Mouse (Mus musculus): ENCODE measurements at regions not wholly inside any gene's neighbourhood (a gene's known extent, or its start where the extent isn't known, plus 50 kb on each side); places are given as distances from the start of the nearest gene placed in this dataset.
A peak's percentile ranks its signal among the peaks of the same experiment; 100 is the strongest.

DNA sequence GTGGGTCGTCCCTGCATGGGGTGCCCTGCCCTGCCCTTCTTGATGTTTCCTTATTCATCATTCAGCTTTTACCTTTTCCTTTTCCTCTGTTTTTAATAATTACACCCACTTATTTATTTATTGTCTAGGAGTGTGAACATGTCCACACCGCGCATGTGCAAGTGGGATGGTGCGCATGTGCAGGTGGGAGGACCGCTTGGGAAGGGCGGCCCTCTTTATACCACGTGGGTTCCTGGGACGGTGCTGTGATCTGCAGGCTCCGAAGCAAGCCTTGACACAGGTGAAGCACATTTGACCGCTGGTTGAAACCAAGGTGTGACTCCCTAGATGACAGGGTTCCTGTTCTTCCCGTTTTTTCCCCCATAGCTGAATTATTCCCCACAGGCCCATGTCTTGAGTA lies 60.0 kb downstream of the Syf2 start:
- no peak for DNase-seq (ENCODE audit: low read depth, low spot score)

DNA sequence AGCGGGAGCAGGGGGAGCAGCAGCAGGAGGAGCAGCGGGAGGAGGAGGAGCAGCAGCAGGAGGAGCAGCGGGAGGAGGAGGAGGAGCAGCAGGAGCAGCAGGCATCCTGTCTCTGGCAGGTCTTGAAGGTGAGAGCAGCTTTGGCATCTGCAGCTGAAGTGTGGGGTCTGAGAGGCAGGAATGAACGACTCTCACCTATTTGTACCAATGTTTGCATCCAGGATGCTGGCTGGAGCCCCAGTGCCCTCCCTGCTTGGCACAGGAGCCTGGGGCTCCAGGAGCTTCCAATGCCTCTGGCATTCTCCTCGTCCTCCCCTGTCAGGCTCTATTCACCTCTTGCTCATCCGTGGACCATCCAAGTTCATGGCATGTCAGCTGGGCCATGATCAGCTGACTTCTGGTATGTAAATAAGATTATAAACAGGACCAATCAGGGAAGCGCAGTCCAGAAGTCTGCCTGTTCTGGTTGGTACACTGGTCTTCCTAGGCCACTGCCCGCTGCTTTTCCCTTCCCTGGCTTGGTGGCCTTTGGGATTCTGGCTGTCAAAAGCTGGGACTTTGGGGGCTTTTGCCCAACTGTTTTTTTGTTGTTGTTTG lies 62.9 kb downstream of the Syf2 start:
- peak; percentile 23 for DNase-seq (ENCODE audit: low read depth, low spot score)

DNA sequence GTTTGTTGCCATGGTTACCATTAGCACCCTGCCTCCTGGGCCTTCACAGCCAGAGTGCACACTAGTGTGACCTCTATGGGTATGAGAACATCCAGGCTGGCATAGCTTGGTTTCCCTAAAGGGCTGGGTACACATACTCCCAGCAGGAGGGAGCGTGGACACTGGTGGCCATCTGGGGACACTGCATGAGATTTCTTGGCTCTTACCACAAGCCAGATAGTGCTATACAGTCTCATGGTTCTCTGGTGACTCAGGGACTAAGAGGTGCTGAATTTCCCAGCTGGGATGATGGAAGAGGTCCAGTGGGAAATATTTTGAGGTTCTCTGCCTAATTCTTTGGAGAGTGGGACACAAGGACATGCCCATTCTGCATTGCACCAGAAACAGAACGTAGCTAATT lies 63.5 kb downstream of the Syf2 start:
- DNase-seq (ENCODE audit: low read depth, low spot score), result peak; percentile 76

DNA sequence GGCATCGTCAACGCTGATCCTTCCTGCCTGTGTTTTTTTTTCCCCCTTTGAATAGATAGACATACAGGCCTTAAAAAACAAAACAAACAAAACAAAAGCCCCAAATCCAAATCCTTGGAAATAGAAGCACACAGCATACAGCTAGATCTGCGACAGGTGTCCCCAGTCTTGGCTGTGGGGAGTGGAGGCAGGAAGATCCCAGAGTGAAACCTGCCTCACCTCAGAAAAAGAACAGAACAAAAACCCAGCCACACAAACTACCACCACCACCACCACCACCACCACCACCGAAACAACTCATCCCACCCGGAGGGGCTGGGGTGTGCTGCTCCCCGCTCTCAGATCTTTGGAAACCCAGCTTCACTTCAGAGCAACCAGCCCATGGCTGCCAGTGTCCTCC lies 64.0 kb downstream of the Syf2 start:
- no peak for DNase-seq (ENCODE audit: low read depth, low spot score)

DNA sequence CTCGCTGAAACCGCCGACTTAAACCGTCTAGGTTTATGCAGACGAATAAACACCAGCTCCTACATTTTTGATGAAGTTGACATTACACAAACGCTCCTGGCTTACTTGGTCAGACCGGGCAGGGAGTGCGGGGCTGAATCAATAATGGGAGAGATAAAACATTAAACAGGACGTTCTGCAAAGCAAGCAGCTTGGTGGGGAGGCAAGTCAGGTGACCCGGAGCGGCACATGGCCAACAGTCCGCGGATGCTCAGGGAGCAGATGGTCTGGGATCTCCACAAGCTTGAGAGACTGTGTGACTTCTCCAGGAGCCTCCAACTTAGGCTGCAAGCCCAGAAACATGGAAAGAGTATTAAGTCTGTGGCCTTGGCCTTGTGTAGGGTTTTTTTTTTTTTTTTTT lies 64.4 kb downstream of the Syf2 start:
- no peak for DNase-seq (ENCODE audit: low read depth, low spot score)

DNA sequence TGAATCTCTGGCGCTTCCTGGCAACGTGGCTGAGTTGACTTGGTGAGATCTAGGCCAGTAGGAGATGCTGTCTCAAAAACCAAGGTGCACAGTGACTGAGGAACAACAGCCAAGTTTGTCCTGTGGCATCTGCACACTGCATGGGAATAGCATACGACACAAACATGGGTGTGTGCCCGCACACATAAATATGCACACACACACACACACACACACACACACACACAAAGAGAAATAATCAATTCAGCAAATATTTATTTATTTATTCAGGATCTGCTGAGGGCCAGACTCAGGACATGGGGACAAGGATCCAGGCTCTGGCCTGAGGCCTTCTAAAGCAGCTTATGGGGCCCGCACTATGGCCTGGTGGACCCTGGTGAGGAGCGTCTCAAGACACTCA lies 65.4 kb downstream of the Syf2 start:
- DNase-seq (ENCODE audit: low read depth, low spot score), result no peak

DNA sequence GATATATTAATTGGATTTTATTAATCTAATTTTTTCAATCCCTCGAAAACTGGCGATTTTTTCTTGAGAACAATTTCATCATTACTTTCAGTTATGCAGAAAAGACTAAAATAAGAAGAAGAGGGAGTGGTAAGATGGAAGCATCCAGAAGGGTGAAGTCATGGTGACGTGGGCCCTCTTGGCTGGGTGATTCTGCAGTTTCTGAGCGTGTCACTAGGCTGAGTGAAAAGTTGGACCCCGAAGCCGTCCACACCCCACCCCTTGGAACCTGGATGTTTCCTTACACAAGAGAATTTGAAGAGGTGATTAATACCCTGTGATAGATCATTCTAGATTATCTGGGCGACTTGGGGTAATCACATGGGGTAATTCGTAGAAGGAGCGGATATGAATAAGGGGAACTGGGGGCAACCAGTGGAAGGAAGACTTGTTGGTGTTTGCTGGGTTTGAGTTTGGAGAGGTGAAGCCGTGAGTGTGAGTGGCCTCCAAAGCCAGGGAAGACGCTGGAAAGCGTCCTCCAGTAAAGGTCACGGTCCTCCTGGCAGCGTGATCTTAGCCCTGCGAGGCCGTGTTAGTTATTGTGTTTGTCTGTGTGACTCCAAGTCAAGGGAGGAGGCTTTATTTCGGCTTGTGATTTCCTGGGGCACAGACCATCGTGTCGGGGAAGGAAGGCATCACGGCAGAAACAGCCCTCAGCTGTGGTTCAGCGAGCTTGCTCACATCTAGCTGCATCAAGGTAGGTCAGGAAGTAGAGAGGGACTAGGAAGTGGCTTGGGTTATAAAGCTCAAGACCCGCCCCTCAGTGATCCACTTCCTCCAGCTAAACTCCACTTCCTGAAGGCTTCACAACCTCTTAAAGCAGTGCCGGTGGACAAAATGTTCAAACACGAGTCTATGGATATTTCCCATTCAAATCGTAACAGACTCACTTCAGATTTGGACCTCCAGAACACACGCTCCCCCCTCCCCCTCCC lies 67.0 kb downstream of the Syf2 start:
- peak; percentile 29 for DNase-seq (ENCODE audit: low read depth, low spot score)

DNA sequence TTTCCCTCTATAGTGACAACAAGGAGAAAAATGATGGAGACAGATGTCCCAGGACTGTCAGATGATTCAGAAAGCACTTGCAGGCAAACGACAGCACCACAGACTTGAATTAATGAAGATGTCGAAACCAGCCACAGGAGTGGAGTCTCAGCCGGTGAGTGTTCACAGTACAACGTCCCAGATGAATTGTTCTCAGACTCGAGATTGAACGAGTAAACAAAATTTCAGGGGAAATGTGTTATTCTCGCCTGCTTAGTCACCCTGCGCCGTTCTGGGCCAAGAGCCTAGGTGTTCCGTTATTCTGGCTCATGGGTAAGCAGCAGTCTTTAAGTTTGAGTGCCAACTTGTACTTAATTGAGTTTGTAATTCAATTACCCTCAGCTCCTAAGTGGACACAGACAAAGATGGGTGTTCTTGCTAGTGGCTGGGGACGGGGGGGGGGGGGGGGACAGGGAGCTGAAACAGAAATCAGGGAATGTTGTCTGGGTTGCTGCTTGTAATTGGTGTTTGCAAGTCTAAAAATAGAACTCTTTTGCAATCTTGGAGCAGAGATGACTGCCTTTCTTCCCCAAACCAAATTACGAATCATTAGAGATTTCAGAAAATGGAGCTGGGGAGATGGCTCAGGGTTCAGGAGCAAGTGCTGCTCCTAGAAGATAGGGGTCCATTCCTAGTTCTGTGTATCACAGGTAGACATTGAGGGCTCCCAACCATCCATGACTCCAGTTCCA lies 68.4 kb downstream of the Syf2 start:
- DNase-seq (ENCODE audit: low read depth, low spot score), result peak; percentile 95

DNA sequence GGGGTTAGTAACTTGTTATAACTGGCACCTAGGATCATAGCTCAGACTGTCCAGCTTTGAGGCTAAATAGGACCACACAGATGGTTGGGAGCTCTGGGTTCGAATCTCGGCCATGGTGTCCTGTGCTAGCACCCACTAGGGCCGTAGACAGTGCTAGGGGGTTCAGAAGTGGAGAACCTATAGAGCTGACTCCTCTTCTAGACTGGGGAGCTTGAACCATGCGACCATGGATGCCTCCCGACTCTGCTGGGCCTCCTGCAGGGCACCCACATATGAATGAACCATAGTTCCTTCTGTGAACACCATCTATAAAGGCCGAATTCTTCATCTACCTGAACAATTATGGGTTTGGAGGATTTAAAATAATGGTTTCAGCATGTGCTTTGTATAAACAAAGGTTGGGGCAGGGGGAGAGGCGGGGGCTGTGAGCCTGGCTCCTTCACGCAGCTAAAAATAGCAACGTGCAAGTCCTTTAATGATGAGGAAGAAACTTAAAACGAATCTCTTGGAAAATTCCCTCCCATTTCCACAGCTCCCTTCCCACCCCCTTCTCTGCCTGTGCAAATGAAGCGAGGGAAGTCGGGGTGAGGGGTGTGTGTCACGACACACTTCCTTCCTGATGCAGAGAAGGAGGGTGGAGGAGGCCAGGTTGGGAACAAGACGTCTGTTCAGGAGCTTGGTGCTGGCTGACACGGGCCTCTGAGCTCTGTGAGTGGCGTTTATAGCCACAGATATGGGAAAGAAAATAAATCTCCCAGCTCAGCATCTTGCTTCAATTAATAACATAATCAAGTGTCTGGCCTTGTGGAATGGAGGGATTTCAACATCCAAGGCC lies 71.6 kb downstream of the Syf2 start:
- DNase-seq (ENCODE audit: low read depth, low spot score), result peak; percentile 23

DNA sequence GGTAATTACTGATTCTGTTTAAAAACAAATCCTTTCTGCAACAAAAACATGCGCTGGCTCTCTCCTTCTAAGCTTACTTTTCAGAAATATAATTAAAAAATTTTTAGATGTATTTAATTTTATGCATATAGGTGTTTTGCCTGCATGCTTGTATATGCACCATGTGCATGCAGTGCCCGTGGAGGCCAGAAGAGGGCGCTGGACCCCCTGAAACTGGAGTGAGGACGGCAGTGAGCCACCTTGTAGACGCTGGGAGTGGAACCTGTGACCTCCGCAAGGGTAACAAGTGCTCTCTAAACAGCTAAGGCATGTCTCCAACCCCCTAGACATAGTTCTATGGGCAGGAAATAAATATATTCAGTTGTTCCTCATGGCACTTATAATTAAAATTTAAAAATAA lies 80.7 kb downstream of the Syf2 start:
- DNase-seq (ENCODE audit: low read depth, low spot score), result no peak

DNA sequence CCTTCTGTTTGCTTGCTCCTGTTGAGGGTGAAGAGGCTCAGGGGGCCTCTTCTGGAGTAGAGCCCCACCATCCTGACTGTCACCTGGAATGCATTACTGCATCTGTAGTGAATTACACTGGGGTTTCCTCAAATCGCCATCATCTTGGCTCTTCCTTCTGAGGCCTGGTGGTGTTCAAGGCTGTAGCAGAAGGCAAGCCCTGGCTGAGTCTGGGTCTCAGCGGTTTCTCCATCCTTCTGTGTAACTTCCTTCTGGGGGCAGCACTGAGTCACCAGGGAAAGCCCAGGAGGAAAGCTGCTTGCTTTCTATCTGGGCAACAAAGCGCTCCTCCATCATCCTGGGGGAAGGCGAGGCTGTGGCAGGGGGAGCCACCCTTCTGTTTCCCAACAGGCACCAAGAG lies 82.2 kb downstream of the Syf2 start:
- no peak for DNase-seq (ENCODE audit: low read depth, low spot score)

DNA sequence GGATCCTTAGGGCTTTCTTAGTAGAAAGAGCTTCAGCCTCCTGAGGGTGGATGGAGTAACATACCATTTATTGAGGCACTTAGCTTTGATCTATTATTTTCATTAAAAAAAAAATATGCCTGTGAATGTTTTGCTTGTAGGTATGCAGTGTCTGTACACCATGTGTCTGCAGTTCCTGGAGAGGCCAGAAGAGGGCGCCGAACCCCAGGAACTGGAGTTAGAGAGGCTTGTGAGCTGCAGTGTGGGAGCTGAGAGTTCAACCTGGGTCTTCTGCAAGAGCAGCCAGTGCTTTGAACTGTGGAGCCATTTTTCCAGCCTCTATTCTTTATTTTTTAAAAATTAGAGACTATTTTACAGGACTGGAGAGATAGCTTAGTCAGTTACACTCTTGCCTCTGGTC lies 83.2 kb downstream of the Syf2 start:
- no peak for DNase-seq (ENCODE audit: low read depth, low spot score)

DNA sequence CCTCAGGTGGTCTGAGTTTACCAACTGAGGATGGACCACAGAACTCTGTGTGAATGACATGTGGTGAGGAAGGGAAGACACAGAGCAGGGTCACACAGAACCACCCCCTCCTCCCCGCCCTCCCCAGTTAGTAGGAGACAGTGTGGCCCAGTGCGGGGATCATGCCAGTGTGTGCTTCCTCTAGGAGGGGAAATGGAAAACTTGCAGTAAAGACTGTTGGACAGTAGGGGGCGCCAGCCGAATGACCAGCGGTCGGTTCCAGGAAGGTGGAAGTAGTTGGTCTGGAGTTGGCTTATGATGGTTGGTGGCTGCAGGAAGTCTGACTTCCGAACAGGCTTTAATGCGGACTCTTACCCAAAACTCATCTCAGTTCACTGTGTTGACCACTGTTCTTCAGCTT lies 87.3 kb downstream of the Syf2 start:
- DNase-seq (ENCODE audit: low read depth, low spot score), result peak; percentile 60

DNA sequence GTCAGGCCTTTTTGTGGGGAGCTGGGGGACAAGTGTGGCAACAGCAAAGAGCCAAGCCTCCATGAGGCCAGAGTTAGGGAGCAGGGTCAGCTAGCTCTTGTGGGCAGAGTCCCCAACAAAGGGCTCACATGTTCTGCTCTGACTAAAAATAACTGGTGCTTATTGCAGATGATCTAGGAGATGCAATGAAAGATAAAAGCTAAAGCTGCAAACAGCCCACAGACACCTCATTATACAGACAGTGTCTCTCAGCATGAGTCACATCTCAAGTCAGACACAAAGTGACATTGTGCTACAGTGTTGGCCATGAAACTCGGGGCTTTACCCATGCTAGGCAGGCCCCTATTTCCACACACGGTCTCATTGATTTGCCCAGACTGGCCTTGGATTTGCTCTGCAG lies 88.4 kb downstream of the Syf2 start:
- DNase-seq (ENCODE audit: low read depth, low spot score), result peak; percentile 32

DNA sequence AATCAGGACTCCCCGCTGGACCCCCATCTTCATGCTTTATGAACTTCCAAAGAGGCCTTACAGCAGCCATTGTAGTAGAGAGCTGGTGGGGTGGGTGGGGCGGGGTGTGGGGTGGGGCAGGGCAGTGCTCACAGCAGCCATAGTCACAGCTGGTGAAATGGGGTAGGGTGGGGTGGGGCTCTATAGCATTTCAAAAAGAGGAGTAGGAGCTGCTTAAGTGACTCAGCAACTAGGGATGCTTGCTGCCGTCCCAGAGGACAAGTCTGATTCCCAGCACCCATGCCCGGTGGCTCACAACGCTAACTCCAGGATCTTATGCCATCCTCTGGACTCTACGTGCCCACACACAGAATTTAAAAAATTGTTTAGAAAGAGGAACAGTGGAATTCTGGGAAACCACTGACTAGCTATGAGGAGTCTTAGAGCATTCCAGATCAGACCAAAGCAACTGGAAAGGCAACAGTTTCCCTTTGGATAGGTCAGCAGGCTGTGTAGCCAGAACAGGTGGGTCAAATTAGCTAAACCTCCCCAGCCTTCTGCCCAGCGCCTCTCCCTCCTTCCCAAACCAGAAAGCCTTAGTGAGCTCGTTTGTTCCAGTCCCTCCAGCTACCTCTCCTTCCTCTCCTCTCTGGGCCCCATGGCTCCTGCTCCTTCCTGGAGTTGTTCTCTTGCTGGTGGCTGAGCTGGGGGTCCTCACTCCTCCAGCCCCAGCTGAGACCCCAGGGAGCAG lies 89.7 kb downstream of the Syf2 start:
- peak; percentile 27 for DNase-seq (ENCODE audit: low read depth, low spot score)

DNA sequence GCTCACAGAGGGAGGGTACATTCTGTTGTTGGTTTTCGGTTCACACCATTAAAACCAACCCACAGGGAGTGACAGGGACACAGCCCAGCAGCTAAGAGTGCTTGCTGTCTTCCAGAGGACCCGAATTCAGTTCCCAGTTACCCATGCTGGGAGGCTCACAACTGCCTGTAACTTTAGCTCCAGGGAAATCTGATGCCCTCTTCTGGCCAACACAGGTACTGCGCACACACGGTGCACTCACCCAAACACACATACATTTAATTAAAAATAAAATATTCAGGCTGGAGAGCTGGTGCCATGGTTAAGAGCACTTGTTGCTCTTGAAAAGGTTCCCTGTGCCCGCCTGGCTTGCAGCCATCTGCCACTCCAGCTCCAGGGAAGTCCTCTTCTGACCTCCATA lies 92.5 kb downstream of the Syf2 start:
- no peak for DNase-seq (ENCODE audit: low read depth, low spot score)

DNA sequence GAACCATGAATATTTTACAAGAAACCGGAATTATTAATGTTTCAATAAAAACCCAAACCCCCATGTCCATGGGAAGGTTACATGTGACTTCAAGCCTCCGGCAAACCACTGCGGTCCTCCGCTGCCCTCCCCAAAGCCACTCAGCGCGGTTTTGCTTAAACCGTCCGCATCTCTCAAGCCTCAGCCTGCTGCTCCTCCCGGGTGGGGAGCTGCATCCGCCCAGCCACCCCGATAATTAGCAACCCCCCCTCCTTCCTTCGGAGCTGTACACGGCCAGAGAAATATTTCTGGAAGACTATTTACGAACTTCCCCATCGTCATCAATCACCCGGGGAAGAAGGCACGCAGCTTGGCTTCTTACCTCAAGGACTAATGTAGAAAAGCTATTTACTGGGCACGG lies 94.7 kb upstream of the Runx3 start:
- DNase-seq (ENCODE audit: low read depth, low spot score), result no peak

DNA sequence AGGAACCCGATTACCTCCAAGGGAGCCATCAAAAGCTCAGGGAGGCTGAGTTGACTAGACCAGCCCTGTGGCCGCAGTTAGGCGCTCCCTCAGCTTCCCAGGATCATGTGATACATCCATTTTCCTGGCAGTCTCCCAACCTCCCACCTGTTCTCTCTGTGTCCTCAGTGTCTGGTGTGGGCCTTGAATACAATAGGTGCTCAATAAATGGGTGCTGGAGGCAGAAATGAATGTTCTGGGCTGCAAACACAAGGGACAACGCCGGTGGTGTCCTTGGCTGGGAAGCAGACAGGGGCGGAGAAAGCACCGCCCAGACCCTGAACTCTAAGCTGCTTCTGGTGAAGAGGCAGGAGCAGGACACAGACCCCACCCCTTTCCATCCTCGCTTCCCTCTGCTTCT lies 93.3 kb upstream of the Runx3 start:
- DNase-seq (ENCODE audit: low read depth, low spot score), result no peak

DNA sequence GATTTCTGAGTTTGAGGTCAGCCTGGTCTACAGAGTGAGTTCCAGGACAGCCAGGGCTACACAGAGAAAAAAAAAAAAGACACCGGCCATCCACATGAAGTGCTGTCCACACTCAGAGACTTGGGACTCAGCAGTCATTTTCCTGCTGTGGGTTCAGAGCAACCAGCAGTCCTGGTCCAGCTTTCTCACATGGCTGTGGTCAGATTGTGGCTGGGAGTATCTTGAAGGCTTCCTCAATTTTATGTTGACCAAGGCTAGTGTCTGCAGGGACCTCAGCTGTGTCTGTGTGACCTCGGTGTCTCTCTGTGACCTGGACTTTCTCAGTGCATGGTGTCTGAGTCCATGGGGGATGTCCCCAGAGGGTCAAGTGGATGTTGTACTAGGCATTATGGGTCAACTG lies 90.7 kb upstream of the Runx3 start:
- no peak for DNase-seq (ENCODE audit: low read depth, low spot score)

DNA sequence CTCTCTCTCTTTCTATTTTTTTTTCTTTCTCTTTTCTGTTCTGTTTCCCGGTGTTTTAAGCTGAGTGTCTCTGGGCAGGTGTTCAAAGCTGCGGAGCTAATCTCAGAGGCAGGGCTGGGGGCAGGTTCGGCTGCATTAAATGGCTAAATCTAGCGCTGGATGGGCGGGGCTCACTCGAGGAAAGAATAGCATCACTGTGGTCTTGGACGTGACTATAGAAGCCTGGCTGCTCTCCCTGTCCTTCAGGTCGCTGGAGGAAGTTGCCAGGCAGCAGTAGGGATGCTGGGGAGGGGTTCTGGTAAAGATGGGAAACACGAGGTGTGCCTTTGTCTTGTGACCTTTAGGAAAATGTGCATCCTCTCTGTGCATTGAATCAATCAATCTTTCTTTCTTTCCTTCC lies 88.0 kb upstream of the Runx3 start:
- DNase-seq (ENCODE audit: low read depth, low spot score), result no peak

DNA sequence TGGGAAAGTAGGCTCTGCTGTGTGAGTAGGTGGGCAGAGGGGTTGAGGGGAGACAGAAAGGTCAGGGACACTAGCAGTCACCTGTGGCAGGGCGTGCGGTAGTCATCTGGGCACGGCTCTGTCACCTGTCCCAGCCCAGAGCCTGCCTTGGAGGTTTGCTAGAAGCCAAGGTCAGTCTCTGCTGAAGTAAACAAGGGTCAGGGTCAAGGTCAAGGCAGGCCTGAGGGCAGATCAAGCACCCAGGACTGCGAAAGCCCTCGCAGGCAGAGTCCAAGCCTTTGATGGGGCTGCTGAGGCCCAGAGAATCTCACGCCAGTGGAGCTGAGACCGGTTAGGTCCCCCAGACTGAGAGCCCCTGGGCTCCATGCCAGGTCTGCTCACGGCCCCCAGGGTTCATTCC lies 87.2 kb upstream of the Runx3 start:
- no peak for DNase-seq (ENCODE audit: low read depth, low spot score)

Data from 3T3-L1 (cell line).